Mouse (Mus musculus) lung, postnatal 0 days (tissue): ENCODE data around the gene Tex50.
"Not testable (repeated sequence)": the region's sequence is repeated elsewhere in the genome, so short reads cannot be mapped to it uniquely, and the experiment has no call there.

Experiments used
- CTCF ChIP-seq: IDR thresholded peaks from 2 replicates; pipeline ENCODE4 v1.5.1; 2016; ENCODE audit warnings: antibody characterized with exemption, mild to moderate bottlenecking
- EP300 ChIP-seq: IDR thresholded peaks from 2 replicates; pipeline ENCODE4 v1.6.1; 2016; ENCODE audit warnings: antibody characterized with exemption, mild to moderate bottlenecking, control low read depth

- TF ChIP-seq CTCF, EP300: not testable (repeated sequence)
Observed at GRCm38 (mm10) chr1:161196364-161196763, 37.2 kb upstream of the Tex50 start.
